Mouse (Mus musculus) CD8-positive naive resting alpha-beta T cell, adult 57 days (primary cell): ENCODE results near the gene Orai2. TPM values are rescaled to one million over a fixed set of nuclear protein-coding genes. Genes with fewer than 3 reads are reported as not detected.

ENCODE experiments used
- total RNA-seq: library from RNA; stranded (reverse); gene quantifications from one replicate; pipeline ENCODE4 v1.2.4, GENCODE M21; 2023

The Orai2 gene
- 238 TPM for total RNA-seq

GRCm38 (mm10) chr5:136170512-136171362 lies at the start of gene Orai2:
Gene Orai2, minus strand, starts transcription at chr5:136170713.

GRCm38 (mm10) chr5:136198474-136199391 lies 28.2 kb upstream of the Orai2 start, which contains the start of gene Prkrip1:
Gene Prkrip1, minus strand, starts transcription at chr5:136198963.

GRCm38 (mm10) chr5:136135571-136136291 lies 34.8 kb downstream of the Orai2 start, which contains the start of the genes Lrwd1 and Alkbh4:
Gene Lrwd1, minus strand, starts transcription at chr5:136136074.
Gene Alkbh4, plus strand, starts transcription at chr5:136136146.

GRCm38 (mm10) chr5:136115891-136116783 lies 54.4 kb downstream of the Orai2 start, which contains the start of gene Polr2j:
Gene Polr2j, plus strand, starts transcription at chr5:136116631.

Other genes with a start within 250 kb of the Orai2 start
- gene Ywhag, start 236.1 kb downstream of the Orai2 start, total RNA-seq, result 52.8 TPM
- gene Ssc4d, start 196.2 kb downstream of the Orai2 start, total RNA-seq, result not detected
- not detected for gene Zp3, start 190.6 kb downstream of the Orai2 start, total RNA-seq
- 30.0 TPM for gene Dtx2, start 175.9 kb downstream of the Orai2 start, total RNA-seq
- gene Upk3b, start 132.2 kb downstream of the Orai2 start, total RNA-seq, result 0.43 TPM
- not detected for gene Upk3bl, start 116.2 kb downstream of the Orai2 start, total RNA-seq
- gene Rasa4, start 86.8 kb downstream of the Orai2 start, total RNA-seq, result 5.4 TPM
- 49.1 TPM for gene Polr2j, start 54.1 kb downstream of the Orai2 start, total RNA-seq
- gene Lrwd1, start 34.6 kb downstream of the Orai2 start, total RNA-seq, result 43.4 TPM
- 24.6 TPM for gene Alkbh4, start 34.6 kb downstream of the Orai2 start, total RNA-seq
- 29.5 TPM for gene Prkrip1, start 28.2 kb upstream of the Orai2 start, total RNA-seq
- 1.0 TPM for gene Sh2b2, start 75.8 kb upstream of the Orai2 start, total RNA-seq